Mouse (Mus musculus): ENCODE measurements around the gene Col8a2. TPM values are rescaled to one million over a fixed set of nuclear protein-coding genes. Genes with fewer than 3 reads are reported as not detected.

Gene Col8a2
- total and polyA plus RNA-seq, 3 experiments = not detected

GRCm38 (mm10) chr4:126254315-126255112 lies 32.1 kb upstream of the Col8a2 start:
- peak overlapping the region; percentile 96; the same call in 1 of the 2 replicates for H3K9ac ChIP-seq (ENCODE audit: insufficient read depth, low read depth)
- H3K4me2 ChIP-seq (ENCODE audit: insufficient read depth, low read depth, poor library complexity, severe bottlenecking) = peak overlapping the region; percentile 73
- DNase-seq (ENCODE audit: extremely low read depth) = no peak
- H3K4me3 ChIP-seq (replicated peaks in 1 of 3; ENCODE audit: low read depth in 2 of 3, low read length in 2 of 3, poor library complexity in 1 of 3) = peak overlapping the region; percentile 82 to 97 (median 82)
- no peaks in the 10 kb centered on the region for H3K9me3 ChIP-seq (replicated peaks; ENCODE audit: low read length)
- peaks cover 23 to 70% of the 10 kb centered on the region in 2 experiments for H3K4me1 ChIP-seq (ENCODE audit: control insufficient read depth in 1 of 2, insufficient read depth in 2 of 2)
- H3K36me3 ChIP-seq (replicated peaks in 1 of 2; ENCODE audit: control insufficient read depth in 1 of 2, insufficient read depth in 1 of 2, low read length in 1 of 2) = peaks cover 0 to 32% of the 10 kb centered on the region in 2 experiments
- H3K27ac ChIP-seq (ENCODE audit: insufficient read depth, low read depth) = no peak overlapping the region
- no peaks in the 10 kb centered on the region for H3K27me3 ChIP-seq (replicated peaks)
- dilution Hi-C loops (cut with MboI; ENCODE audit: extremely low pct_ligation_motif_present, extremely low pct_unique_long_range_greater_than_20kb, low sequenced_read_pairs) = no loop called here
- in situ Hi-C loops (cut with MboI; ENCODE audit: low pct_ligation_motif_present, low pct_unique_long_range_greater_than_20kb, low sequenced_read_pairs) = no loop called here
- H3K79me2 ChIP-seq (replicated peaks; ENCODE audit: control insufficient read depth, extremely low read depth, insufficient read depth, poor library complexity, severe bottlenecking) = peaks cover 27% of the 10 kb centered on the region
- TF ChIP-seq ETS1 (conservative IDR thresholded peaks at IDR 0.05; ENCODE audit: low read depth, low read length) = no peak
- no peak for TF ChIP-seq E2F4 (IDR thresholded peaks at IDR 0.05; ENCODE audit: insufficient replicate concordance, low read depth, low read length)
- TF ChIP-seq MAZ (IDR thresholded peaks at IDR 0.05; ENCODE audit: low read depth, low read length) = no peak
- no peak for TF ChIP-seq MAX (IDR thresholded peaks at IDR 0.05; ENCODE audit: low read length)
- TF ChIP-seq ZMIZ1 (IDR thresholded peaks at IDR 0.05; ENCODE audit: low read depth, low read length) = no peak
- no peak for TF ChIP-seq ZC3H11A (IDR thresholded peaks at IDR 0.05; ENCODE audit: low read depth, low read length)
- no peak for TF ChIP-seq PAX5 (IDR thresholded peaks at IDR 0.05; ENCODE audit: low read length)
- TF ChIP-seq CTCF (conservative IDR thresholded peaks at IDR 0.05 in 1 of 2, IDR thresholded peaks at IDR 0.05 in 1 of 2; ENCODE audit: low read depth in 2 of 2, low read length in 2 of 2) = no peak
- TF ChIP-seq JUND (conservative IDR thresholded peaks at IDR 0.05; ENCODE audit: low read depth, low read length) = no peak
- TF ChIP-seq ZKSCAN1 (IDR thresholded peaks at IDR 0.05; ENCODE audit: borderline replicate concordance, low read depth, low read length) = no peak
- no peak for TF ChIP-seq MEF2A (IDR thresholded peaks at IDR 0.05; ENCODE audit: borderline replicate concordance, low read depth, low read length)
- TF ChIP-seq EP300 (IDR thresholded peaks at IDR 0.05; ENCODE audit: low read length) = no peak
- no peak for TF ChIP-seq USF1 (IDR thresholded peaks at IDR 0.05; ENCODE audit: low read depth, low read length)
- TF ChIP-seq HCFC1 (IDR thresholded peaks at IDR 0.05; ENCODE audit: low read depth, low read length) = no peak
- no peak for TF ChIP-seq MAFK (IDR thresholded peaks at IDR 0.05; ENCODE audit: insufficient replicate concordance, low read length)
- no peak for TF ChIP-seq RAD21 (IDR thresholded peaks at IDR 0.05; ENCODE audit: low read depth, low read length)
- TF ChIP-seq KAT2A (IDR thresholded peaks at IDR 0.05; ENCODE audit: insufficient replicate concordance, low read length) = no peak

Measured in CH12.LX (cell line).